Mouse (Mus musculus) spleen, adult 2 months (tissue): ENCODE measurements around the gene Nfs1. TPM values are rescaled to one million over a fixed set of nuclear protein-coding genes. Genes with fewer than 3 reads are reported as not detected.
A peak's percentile ranks its signal among the peaks of the same experiment; 100 is the strongest.
"Not testable (repeated sequence)": the region's sequence is repeated elsewhere in the genome, so short reads cannot be mapped to it uniquely, and the experiment has no call there.

Experiments
- DNase-seq, 2 experiments: peaks; one replicate each; pipeline versions ENCODE4 v3.0.0 to v3.0.0-alpha.2; 2012 to 2021; ENCODE audit warnings: low spot score in 2 of 2, low read depth in 1 of 2
- H3K27ac ChIP-seq: fragments of 200-500 bp; 2 replicates; pipeline ENCODE4 v1.5.1; 2012; ENCODE audit warnings: low read length, inconsistent platforms; ENCODE audit not compliant: insufficient read depth
- H3K27me3 ChIP-seq: fragments of 200-500 bp; 2 replicates; pipeline ENCODE4 v1.6.1; 2012; ENCODE audit warnings: mild to moderate bottlenecking, moderate library complexity, low read length, inconsistent platforms; ENCODE audit not compliant: control insufficient read depth, insufficient read depth
- H3K36me3 ChIP-seq: fragments of 200-500 bp; 2 replicates; pipeline ENCODE4 v1.6.1; 2012; ENCODE audit warnings: mild to moderate bottlenecking, low read length, inconsistent platforms; ENCODE audit not compliant: control insufficient read depth, insufficient read depth
- H3K4me1 ChIP-seq: fragments of 200-500 bp; 2 replicates; pipeline ENCODE4 v1.6.1; 2011; ENCODE audit warnings: inconsistent platforms; ENCODE audit not compliant: control insufficient read depth, insufficient read depth, insufficient read length
- H3K4me3 ChIP-seq: fragments of 200-500 bp; 2 replicates; pipeline ENCODE4 v1.5.1; 2011; ENCODE audit warnings: mild to moderate bottlenecking, inconsistent platforms; ENCODE audit not compliant: insufficient read depth, insufficient read length; ENCODE audit errors: extremely low read depth
- CTCF ChIP-seq: fragments of 200-500 bp; IDR thresholded peaks from 2 replicates; pipeline ENCODE4 v1.5.1; 2011; ENCODE audit warnings: mild to moderate bottlenecking, inconsistent platforms; ENCODE audit not compliant: insufficient read depth, insufficient read length, insufficient replicate concordance; ENCODE audit errors: extremely low read depth
- POLR2A ChIP-seq: fragments of 200-500 bp; IDR thresholded peaks from 2 replicates; pipeline ENCODE4 v1.6.1; 2011; ENCODE audit warnings: low read depth, low read length, inconsistent platforms
- WGBS: fragments of 180-500 bp; shearing (Covaris S2); methylation state at CpG from one replicate; pipeline ENCODE4 v1.1.7; 2018; 5-methylcytosine and 5-hydroxymethylcytosine counted together
- polyA plus RNA-seq: library from polyadenylated mRNA; depleted of rRNA; stranded (reverse); fragments of >200 nt; gene quantifications from 2 replicates; pipeline ENCODE4 v1.2.3, GENCODE M21; 2012

Nfs1 gene
- polyA plus RNA-seq, 1 experiment: 27.1 TPM

- H3K27ac ChIP-seq: no peak overlapping the region
- H3K4me3 ChIP-seq: peak overlapping the region; percentile 90
- no peak for DNase-seq
- TF ChIP-seq POLR2A: no peak
- no peak for TF ChIP-seq CTCF
- no peaks in the 10 kb centered on the region for H3K4me1 ChIP-seq
- peaks cover 17% of the 10 kb centered on the region for H3K36me3 ChIP-seq
- 3% methylated on average over 16 of the region's 16 CpGs for WGBS
- no peaks in the 10 kb centered on the region for H3K27me3 ChIP-seq
Observed at GRCm38 (mm10) chr2:156143367-156143766, 619 bp downstream of the Nfs1 start.

DNA sequence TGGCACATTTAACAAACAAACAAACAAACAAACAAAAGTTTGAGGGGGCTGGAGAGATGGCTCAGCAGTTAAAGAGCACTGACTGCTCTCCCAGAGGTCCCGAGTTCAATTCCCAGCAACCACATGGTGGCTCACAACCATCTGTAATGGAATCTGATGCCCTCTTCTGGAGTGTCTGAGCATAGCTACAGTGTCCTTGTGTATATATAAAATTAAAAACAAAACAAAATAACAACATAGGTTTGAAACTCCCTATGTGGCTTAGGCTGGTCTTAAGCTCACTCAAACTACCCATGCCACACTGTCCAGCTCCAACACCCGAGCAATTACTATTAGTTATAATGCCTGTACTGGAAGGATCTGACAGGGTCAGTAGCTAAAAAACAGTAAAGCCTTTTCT, 1.2 kb downstream of the Nfs1 start:
- no peak for DNase-seq
- no peaks in the 10 kb centered on the region for H3K27me3 ChIP-seq
- no peak for TF ChIP-seq POLR2A
- no peak for TF ChIP-seq CTCF
- WGBS: 86% methylated on average over 2 of the region's 2 CpGs
- H3K27ac ChIP-seq: no peak overlapping the region
- no peak overlapping the region for H3K4me3 ChIP-seq
- peaks cover 14% of the 10 kb centered on the region for H3K36me3 ChIP-seq
- H3K4me1 ChIP-seq: no peaks in the 10 kb centered on the region

DNA sequence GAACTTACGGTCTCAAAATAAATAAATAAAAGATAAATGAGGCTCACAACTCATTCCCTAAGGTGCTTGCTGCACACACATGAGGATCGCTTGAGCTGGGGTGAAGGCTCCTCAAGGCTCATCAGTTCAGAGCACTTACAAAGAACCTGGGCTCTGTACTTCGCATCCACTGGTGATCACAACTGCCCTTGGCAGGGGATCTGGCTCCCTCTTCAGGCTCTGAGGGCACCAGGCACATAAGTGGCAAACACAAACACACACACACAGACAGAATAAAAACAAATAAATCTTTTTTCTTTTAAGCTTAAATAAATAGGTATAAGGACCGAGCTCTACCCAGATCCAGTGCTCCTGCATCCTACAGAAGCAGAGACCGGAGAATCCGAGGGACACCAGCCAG, 8.3 kb downstream of the Nfs1 start:
- 91% methylated on average over 6 of the region's 6 CpGs for WGBS
- TF ChIP-seq CTCF (peak; percentile 33; the same call in 1 of the 2 replicates), POLR2A (no peak)
- DNase-seq: no peak
- no peak overlapping the region for H3K27ac ChIP-seq
- H3K4me1 ChIP-seq: no peaks in the 10 kb centered on the region
- H3K27me3 ChIP-seq: no peaks in the 10 kb centered on the region
- peaks cover 15% of the 10 kb centered on the region for H3K36me3 ChIP-seq
- no peak overlapping the region for H3K4me3 ChIP-seq

GRCm38 (mm10) chr2:156134161-156134560, 9.8 kb downstream of the Nfs1 start:
- 90% methylated on average over 5 of the region's 5 CpGs for WGBS
- TF ChIP-seq CTCF: no peak
- no peak for TF ChIP-seq POLR2A
- no peaks in the 10 kb centered on the region for H3K4me1 ChIP-seq
- no peak overlapping the region for H3K4me3 ChIP-seq
- DNase-seq: no peak
- no peak overlapping the region for H3K27ac ChIP-seq
- H3K36me3 ChIP-seq: peaks cover 12% of the 10 kb centered on the region
- H3K27me3 ChIP-seq: no peaks in the 10 kb centered on the region

DNA sequence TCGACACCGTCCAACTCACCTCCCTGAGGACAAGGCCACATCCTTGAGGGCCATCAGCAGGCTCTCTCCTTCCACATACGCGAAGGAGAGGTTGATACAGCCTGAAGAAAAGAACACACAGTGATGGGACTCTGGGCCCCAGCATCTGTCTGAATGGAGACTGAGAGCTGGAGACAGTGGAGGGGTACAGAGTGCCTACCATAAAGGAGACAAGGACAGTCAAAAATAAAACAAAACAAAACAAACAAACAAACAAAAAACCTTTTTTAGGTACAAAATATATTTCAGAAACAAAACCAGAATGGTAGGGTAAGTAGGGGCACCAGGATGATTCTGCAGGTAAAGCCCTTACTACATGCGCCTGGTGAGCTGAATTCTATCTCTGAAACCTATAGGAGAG, 17.0 kb downstream of the Nfs1 start, which contains the start of gene Gm28036:
TSS of gene Gm28036 (minus strand) at position 101 of the 400 bp plus-strand sequence.
- WGBS: 97% methylated on average over 5 of the region's 5 CpGs
- H3K36me3 ChIP-seq: peaks cover 31% of the 10 kb centered on the region
- no peaks in the 10 kb centered on the region for H3K27me3 ChIP-seq
- no peak for TF ChIP-seq CTCF
- no peak for TF ChIP-seq POLR2A
- H3K4me3 ChIP-seq: no peak within 1 kb of the TSS
- H3K4me1 ChIP-seq: no peaks in the 10 kb centered on the region
- no peak for DNase-seq
- no peak within 1 kb of the TSS for H3K27ac ChIP-seq

DNA sequence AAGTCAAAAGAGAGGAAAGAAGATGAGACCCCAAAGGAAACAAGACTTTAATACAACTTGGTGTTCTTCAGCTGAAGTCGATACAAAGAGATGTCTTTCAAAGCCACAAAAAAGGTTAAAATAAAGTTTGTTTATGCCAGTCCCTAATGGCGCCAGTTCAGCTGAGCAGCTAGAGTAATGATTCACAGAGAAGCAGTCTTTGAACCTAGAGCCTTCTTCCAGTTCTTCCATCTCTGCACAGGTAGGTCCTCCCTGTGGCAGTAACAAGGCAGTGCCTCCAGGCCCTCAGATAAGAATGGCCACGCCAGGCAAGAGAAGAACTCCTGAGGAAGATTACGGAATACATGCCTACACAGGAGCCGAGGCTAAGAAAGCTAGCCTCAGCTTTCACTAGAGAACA, 20.3 kb downstream of the Nfs1 start:
- Histone ChIP-seq H3K4me3 (no peak overlapping the region), H3K27me3 (no peaks in the 10 kb centered on the region), H3K4me1 (no peaks in the 10 kb centered on the region), H3K27ac (no peak overlapping the region), H3K36me3 (peaks cover 23% of the 10 kb centered on the region)
- no peak for DNase-seq
- TF ChIP-seq POLR2A: no peak
- no peak for TF ChIP-seq CTCF
- 92% methylated on average over 5 of the region's 5 CpGs for WGBS

DNA sequence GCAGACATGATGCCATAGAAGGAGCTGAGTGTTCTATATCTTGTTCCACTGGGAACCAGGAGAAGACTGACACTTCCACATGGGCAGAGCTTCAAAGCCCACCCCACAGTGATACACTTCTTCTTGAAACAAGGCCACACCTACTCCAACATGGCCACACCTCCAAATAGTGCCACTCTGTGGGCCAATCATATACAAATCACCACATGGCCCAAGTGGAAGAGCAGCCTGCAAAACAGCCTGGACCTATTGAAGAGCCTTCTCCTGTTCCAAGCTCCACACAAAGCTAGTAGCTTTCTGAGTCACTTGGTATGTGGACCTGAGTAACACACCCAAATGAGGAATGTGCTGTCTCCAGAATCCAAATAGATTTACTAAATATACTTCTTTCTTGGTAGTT, 24.4 kb downstream of the Nfs1 start:
- Histone ChIP-seq H3K4me1 (no peaks in the 10 kb centered on the region), H3K36me3 (peaks cover 7% of the 10 kb centered on the region), H3K27ac (no peak overlapping the region), H3K4me3 (no peak overlapping the region), H3K27me3 (no peaks in the 10 kb centered on the region)
- no peak for DNase-seq
- TF ChIP-seq CTCF: no peak
- TF ChIP-seq POLR2A: no peak

GRCm38 (mm10) chr2:156112080-156112423, 31.9 kb downstream of the Nfs1 start:
- H3K4me1 ChIP-seq, H3K27me3 ChIP-seq, DNase-seq, H3K36me3 ChIP-seq: not testable (repeated sequence)
- H3K4me3 ChIP-seq: peak overlapping the region; percentile 98
- 14% methylated on average over 5 of the region's 5 CpGs for WGBS
- peak overlapping the region; percentile 95 for H3K27ac ChIP-seq
